Mouse (Mus musculus) fat pad, adult 2 months (tissue): Measurements from ENCODE around the gene Cfd.
"Not testable (repeated sequence)": the region's sequence is repeated elsewhere in the genome, so short reads cannot be mapped to it uniquely, and the experiment has no call there.

ENCODE experiments used
- DNase-seq: peaks from one replicate; pipeline ENCODE4 v3.0.0-alpha.2; 2011; ENCODE audit warnings: low read depth, low spot score; ENCODE audit errors: extremely low read depth

The Cfd gene

DNA sequence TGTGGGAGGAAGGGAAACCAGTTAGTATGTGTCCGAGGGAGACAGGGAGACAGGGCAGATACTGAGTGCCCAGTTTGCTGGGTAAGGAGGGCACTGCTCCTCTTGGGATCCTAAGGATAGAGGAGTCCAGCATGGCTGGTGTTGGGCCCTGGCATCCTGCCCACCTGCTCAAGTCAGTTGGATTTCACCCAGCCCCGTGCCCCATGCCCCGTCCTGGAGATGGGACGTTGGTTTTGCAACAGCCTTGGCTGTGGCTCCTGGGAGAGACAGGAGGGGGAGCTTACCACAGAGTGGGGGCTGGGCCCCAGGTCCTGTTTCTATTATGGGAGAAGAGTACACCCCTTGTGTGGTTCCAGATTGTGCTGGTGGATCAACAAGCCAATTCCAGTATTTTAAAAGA lies 6.2 kb upstream of the Cfd start:
- DNase-seq: peak; percentile 7

DNA sequence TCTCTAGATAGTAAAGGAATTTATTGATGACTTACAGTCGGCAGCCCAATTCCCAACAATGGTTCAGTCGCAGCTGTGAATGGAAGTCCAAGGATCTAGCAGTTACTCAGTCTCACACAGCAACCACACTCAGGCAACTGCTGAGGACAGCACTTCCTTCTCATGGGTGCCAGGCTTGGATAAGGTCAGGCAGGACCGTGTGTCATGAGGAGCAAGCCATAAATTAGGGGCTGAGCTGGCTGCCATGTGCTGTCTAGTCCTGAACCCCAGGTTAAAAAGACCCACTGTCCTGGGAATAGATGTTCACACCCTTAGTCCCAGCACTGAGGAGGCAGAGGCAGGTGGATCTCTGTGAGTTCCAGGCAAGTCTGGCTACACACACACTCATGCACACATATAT lies 5.7 kb upstream of the Cfd start:
- DNase-seq: not testable (repeated sequence)

DNA sequence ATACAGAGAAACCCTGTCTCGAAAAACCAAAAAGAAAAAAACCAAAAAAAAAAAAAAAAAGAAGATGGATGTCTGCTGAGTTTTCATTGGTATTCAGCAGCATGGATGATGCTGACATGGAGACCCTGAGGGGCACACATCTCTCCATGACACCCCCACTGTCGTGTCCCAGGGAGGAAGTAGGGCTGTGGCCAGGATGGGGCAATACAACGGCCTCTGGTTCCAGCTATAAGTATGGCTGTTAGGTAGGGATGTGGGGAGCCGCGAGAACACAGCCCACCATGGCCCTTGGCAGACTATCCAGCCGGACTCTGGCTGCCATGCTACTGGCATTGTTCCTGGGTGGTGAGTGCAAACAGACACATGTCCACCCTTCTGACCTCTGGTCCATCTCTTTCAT lies 4.6 kb upstream of the Cfd start, which contains the start of gene Elane:
Gene Elane (plus strand): TSS at position 194 of the 400 bp plus-strand sequence.
- DNase-seq: no peak

DNA sequence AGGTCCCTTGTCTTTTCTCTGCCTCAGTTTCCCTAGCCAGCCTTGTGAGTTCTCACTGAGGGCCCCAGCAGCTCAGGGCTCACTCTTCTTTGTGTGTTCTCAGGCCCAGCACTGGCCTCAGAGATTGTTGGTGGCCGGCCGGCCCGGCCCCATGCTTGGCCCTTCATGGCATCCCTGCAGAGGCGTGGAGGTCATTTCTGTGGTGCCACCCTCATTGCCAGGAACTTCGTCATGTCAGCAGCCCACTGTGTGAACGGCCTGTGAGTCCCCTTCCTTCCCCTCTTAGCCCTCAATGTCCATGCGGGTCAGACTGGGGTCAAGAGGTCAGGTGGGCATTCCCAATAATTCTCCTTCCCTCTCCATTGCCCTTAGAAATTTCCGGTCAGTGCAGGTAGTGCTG lies 4.0 kb upstream of the Cfd start:
- no peak for DNase-seq

DNA sequence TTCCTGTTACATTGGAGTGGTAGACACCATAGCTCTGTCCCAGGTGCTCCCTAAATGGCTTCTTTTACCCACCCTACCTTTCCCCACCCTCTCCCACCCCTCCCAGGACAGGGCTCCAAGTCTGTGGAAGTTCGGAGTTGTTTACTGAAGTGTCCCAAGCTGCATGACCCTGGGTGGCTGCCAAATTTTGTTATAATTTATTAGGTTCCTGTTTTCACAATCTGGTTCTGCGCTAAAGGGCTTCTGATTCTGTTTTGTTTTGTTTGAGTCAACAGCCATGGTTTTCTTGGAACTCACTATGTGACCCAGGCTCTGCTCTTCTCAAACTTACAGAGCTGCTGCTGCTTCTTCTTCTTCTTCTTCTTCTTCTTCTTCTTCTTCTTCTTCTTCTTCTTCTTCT lies 1.3 kb upstream of the Cfd start:
- DNase-seq: no peak

DNA sequence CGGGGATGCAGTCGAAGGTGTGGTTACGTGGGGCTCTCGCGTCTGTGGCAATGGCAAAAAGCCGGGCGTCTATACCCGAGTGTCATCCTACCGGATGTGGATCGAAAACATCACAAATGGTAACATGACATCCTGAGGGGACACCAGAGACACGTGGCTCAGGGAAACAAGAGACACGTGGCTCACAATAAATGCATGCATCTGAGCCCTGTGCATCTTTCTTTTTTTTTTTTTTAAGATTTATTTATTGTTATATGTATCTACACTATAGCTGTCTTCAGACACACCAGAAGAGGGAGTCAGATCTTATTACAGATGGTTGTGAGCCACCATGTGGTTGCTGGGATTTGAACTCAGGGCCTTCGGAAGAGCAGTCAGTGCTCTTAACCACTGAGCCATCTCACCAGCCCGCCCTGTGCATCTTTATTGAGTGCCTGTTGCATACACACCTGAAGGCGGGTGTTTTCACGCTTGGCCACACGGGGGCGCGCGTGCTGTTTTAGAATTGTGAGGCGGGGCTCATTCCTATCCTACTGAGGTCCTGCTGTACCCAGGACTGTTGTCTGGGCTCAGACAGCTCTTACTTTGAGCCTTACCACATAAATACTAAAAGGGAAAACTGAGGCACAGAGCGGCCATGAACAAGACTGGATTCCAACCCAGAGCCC lies 1.9 kb downstream of the Cfd start:
- not testable (repeated sequence) for DNase-seq

DNA sequence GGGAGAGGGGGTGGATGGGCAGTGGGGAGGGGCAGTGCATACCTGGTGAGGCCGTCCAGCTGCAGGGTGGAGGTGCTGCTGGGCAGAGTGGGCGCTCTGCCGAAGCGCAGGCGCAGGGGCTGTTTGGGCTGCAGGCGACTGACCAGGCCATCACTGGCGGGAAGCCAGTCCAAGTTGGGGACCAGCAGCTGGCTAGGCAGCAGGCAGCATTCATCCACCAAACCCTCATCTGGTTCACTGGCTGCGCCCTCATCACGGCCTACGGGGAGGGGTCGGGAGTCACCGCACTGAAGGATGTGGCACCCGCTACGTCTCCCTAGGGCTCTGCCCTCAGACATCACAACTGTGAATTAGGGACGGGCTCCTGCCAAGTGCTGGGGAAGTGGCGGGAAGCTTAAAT lies 5.7 kb downstream of the Cfd start:
- DNase-seq: no peak

DNA sequence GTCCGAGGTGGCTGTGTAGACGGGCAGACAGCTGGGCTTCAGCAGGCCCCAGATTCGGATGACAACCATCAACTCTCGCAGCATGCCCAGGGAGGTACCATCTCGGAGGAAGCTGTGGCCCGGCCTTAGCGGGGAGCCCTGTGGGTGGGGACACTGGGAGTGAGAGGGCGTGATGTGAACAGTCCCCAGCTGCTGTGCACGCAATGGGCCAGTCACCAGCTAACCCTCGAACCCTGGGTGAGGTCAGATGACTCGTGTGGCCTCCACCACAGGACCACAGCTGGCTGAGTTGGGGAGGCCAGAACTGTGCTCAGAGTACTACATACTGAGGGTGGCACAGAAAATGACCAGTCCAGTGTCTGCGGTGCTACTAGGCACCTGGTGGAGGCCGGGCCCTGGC lies 6.2 kb downstream of the Cfd start:
- no peak for DNase-seq

DNA sequence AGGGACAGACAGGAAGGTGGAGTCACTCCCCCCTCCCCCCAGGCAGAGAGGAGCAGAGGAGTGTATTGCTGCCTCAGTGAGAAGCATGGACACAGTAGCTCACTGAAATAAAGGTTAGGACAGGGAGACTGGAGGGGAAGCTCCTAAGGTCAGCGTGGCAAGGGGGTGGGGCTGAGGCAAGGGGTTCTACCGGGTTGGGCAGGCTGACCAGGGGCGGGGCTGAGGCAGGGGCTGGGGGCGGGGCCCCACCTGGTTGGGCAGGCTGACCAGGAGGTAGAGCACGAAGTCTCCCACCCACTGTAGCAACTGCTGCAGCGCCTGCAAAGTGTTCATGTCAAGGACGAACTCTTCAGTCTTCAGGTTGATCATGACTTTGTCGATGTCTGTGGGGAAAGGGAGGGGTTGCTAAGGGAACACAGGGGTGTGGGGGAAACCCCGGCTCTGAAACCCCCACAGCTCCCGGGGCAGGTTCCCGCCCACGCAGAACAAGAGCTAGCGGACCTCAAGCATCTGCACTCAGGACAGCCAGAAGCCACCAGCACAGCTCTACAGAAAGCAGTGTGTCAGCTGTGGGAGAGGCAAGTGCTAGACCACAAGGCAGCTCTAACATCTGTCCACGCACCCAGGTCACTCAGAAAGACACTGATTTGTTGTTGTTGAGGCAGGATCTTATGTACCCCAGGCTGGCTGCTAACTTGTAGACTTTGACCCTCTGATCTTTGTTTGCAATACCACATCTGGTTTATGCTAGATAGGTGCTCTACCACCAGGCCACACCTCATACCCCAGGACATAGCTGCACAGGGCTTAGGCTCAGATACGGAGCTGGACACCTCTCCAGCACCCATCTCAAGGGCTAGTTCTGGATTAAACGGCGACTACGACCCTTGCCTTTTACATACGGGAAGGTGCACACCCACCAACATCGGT lies 6.9 kb downstream of the Cfd start:
- no peak for DNase-seq

DNA sequence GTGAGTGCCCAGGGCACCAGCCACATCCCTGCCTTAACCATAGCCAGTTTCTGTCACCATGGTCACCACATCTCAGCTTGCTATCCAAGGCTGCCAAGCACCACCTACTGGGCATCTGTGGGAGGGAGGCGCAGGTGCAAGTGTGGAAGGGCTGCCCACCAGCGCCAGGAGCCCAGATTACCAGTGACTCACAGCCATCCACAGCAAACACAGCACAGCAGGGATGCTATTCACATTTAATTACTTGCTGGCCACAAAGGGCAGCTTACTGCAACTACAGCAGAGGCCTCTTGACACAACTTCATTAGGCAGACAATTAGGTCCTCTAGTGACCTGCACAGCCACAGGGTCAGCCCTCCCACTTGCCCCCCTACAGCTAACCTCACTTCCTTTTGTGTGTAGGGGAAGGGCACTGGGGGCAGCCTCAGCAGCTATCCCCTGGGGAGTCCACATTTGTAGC lies 10.3 kb downstream of the Cfd start:
- no peak for DNase-seq

DNA sequence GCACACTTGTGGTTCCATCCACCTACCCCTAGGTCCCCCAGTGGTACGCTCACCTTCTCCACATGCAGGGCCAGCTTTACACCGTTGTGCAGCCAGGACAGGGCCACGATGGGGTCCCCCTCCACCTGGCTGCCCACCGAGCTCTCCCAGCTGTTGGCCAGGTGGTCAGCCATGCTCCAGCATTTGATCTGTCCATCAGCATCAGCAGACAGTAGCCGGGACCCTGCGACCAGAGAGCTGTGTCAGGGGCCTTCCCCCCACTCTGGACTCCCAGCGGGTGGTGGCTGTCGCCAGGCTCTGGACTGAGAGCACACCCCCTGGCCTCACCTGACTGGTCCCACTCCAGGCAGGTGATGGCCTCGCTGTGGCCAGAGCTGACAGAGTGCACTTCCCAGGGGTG lies 16.1 kb downstream of the Cfd start:
- DNase-seq: no peak

DNA sequence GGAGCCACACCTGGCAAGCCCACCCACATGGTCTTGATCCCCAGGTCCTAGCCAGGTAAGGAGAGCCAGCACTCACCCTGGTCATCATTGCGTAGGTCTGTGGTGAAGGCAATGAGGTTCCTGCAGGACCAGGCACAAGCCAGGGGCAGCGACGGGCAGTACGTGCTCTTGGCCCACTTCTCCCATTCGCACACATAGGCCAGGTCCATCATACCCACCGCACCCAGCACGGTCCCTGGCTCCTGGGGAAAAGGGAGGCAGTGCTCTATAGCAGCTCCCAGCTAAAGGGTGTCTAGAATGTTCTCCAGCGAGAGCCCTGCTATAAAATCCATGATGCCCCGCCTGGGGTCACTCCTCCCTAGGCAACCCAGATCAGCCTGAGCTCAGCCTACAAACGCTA lies 16.8 kb downstream of the Cfd start:
- DNase-seq: no peak

DNA sequence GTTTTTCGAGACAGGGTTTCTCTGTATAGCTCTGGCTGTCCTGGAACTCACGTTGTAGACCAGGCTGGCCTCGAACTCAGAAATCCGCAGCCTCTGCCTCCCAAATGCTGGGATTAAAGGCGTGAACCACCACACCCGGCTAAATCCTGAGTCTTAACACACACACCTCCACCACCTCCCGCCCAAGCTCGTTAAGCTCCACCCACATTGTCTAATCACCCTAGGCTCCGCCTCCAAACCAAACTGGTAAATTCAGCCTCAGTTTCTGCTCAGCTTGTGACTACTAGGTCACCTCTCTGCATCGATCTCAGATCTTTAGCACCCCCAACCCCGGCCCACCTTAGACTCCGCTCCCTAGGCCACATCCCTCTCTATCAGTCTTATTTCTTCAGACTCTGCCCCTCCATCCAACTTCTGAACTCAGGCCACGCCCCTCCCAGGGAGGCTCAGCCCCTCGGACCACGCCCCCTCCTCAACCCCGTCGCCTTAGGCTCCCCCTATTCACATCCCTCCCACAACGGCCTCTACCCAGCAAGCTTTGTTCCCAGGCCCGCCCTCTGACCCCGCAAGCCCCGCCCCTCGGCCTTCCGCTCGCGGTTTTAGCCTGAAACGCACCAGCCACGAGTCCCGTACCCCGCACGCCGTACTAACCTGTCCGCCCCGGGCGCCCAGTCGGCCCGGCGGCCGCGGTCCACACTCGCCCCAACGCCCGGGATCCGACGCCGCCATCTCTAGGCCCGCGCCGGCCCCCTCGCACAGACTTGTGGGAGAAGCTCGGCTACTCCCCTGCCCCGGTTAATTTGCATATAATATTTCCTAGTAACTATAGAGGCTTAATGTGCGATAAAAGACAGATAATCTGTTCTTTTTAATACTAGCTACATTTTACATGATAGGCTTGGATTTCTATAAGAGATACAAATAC lies 17.8 kb downstream of the Cfd start, which contains the start of gene Med16:
Gene Med16 (minus strand): TSS at position 757 of the 925 bp plus-strand sequence.
- DNase-seq: no peak

DNA sequence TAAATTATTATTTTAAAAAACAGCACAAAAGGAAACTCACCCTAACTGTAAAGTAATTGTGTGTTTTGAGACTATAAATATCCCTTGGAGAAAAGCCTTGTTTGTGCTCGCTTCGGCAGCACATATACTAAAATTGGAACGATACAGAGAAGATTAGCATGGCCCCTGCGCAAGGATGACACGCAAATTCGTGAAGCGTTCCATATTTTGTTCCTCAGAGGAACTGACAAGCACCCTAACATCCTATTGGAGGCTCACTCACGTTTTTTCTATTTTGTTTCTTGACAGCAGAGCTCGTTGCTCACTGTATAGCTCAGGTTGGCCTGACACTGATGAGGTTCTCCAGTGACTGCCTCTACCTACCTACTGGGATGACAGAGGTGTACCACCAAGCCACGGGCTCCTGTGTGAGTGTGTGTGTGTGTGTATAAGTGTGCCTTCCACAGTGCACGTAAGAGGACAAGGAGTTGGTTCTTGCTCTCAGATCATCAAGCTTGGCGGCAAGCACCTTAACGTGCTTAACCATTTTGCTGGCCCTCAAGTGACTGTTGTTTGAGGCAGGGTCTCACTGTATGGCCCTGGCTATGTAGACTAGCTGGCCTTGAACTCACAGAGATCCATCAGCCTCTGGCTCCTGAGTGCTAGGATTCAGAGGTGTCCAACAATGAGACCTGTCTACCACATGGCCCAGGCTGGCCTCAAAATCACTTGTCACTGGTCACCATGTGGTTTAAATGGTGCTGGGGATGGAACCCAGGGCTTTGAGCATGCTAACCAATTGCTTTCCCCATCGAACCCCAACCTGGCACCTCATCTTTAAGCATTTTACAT lies 18.7 kb downstream of the Cfd start:
- DNase-seq: no peak

DNA sequence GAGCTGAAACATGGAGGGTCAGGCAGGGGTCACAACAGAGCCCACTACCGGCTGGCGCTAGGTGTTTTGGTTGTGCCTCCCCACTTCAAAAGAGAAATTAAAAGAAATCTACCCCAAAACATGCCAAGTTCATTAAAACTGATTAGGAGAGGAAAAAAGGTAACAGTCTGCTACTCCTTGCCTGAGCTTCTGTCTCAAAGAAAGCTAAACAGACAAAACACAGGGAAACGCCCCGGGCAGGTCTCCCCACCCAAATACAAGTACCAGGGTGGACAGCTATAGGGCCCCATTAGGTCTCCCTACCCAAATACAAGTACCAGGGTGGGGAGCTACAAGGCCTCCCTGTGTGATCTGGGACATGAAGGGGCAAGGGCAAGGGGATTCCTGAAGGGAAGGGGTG lies 19.9 kb downstream of the Cfd start, which contains the start of gene Gm26602:
Gene Gm26602 (plus strand): TSS at position 301 of the 400 bp plus-strand sequence.
- no peak for DNase-seq

DNA sequence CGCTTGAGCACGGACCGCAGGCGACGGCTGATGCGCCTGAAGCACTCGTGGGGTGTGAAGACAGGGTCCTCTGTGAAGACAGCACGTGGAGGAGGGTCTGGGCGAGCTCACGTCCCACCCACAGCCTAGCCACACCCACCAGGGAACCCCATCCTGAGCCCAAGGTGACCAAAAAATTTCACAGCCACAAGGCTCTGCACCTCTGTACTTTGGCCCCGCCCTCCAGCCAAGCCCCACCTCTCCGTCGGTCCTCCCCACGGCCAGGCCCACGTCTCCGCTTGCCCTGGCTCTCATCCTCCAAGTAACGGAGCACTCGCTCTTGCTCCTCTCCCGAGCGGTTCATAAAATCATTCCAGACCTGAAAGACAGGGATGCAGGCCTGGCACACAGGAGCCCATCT lies 21.8 kb downstream of the Cfd start:
- no peak for DNase-seq

DNA sequence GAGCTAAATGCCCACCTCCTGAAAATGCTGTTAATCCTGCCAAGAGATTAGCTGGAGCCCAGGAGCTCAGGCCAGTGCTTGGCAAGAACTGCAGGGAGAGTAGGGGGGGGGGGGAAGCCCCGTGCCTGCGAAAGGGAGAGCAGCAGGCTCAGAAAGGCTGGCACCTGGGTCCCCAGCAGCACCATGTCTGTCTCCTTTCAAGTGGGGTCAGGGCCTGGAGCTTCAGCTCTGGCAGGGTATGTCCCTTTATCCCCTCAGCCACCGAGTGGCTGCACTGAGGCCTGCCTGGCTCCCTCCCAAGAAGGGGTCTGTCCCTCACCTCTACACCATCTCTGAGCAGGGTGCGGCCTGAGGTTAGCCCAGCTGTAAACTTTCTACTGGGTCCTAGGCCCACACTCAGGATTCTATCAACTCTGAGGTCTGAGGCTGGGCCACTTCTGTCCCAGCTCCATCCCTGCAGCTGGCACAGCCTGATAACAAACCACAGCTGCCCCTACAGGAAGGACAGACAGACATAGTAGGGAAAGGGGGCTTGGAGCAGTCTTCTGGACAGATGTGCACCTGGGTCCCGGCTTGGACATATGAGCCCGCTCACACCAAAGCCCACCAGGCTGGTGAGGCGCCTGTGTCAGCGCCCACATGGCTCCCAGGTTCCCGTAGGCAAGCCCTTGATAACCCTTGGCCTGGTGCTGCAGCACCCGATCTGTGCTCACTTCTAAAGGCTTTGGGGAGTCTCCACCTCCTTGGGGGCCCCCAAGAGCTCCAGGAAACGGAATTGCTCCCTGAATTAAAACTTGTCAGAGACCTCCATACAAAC lies 23.7 kb downstream of the Cfd start:
- DNase-seq: no peak

DNA sequence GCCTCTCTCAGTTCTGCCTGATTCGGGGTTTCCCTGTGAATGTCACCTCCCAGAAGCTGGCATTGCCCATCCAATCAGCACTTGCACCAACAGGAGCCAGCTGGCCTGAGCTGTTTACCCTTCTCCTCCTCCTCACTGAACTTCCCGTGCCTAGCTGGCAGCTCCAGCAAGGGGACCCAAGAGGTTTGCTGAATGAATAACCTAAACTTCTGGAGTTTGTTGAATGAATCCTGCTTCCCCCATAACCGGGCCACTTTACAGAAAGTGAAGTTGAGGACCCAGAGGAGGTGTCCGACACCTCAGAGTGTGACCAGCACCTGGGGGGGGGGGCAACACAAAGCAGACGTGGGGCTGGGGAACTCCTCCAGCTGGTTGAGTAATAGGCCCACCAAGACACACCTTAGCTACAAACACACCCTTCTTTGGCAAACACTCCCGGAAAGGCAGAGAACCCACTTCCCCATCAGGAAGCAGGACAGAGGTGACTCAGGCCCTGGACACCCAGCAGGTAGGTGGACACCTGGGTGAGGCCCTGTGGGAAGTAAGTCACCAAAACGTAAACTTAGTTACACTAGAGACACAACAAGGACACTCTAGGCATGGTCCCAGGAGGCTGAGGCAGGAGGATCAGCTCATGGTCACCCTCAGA lies 24.4 kb downstream of the Cfd start:
- no peak for DNase-seq

DNA sequence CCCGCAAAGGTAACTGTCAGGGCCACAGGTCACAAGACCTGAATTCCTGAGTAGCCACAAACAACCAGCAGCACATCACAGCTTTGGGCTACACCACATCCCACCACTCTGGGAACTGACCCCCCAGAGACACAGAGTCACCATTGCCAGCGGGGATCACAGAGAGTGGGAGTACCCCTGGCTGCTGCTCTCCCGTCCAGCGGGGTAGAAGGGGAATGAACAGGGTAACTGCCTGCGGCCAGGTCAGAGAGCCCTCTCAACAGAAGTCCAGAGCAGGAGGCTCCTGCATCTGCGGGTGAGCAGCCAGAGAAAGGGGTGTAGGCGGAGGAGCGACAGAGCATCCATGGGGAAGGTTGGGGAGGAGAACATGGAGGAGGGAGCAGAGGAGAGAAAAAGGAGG lies 25.4 kb downstream of the Cfd start:
- DNase-seq: no peak
